Mouse (Mus musculus) embryonic fibroblast, embryonic 13.5 days (primary cell): ENCODE measurements around the gene Cspg5. TPM values are rescaled to one million over a fixed set of nuclear protein-coding genes. Genes with fewer than 3 reads are reported as not detected.
A peak's percentile ranks its signal among the peaks of the same experiment; 100 is the strongest.

ENCODE experiments used
- H3K27ac ChIP-seq: 2 replicates; pipeline ENCODE4 v1.5.1; 2012; ENCODE audit warnings: low read length, control low read depth, inconsistent platforms; ENCODE audit not compliant: insufficient read depth
- H3K4me1 ChIP-seq: 2 replicates; pipeline ENCODE4 v1.6.1; 2011; ENCODE audit warnings: low read length; ENCODE audit not compliant: control insufficient read depth, insufficient read depth
- H3K4me3 ChIP-seq: 2 replicates; pipeline ENCODE4 v1.5.1; 2011; ENCODE audit warnings: mild to moderate bottlenecking, control low read depth, low read length; ENCODE audit not compliant: insufficient read depth
- CTCF ChIP-seq: IDR thresholded peaks from 2 replicates; pipeline ENCODE4 v1.5.1; 2011; ENCODE audit warnings: mild to moderate bottlenecking, control low read depth, low read length, moderate library complexity, borderline replicate concordance; ENCODE audit not compliant: insufficient read depth
- POLR2A ChIP-seq: IDR thresholded peaks from 2 replicates; pipeline ENCODE4 v1.6.1; 2011; ENCODE audit warnings: low read depth, mild to moderate bottlenecking, control low read depth, low read length, moderate library complexity
- polyA plus RNA-seq: library from polyadenylated mRNA; stranded (reverse); fragments of >200 nt; gene quantifications from 2 replicates; pipeline ENCODE4 v1.2.4, GENCODE M21; 2011; ENCODE audit warnings: low read depth; ENCODE audit not compliant: missing spikeins, insufficient read length

The Cspg5 gene
- polyA plus RNA-seq, 1 experiment, result 1.3 TPM

GRCm38 (mm10) chr9:110277431-110277881 is 33.9 kb downstream of the Cspg5 start:
- Histone ChIP-seq H3K4me3 (no peak overlapping the region), H3K4me1 (no peaks in the 10 kb centered on the region), H3K27ac (no peak overlapping the region)
- TF ChIP-seq CTCF (no peak), POLR2A (no peak)

GRCm38 (mm10) chr9:110284075-110284697 is 40.6 kb downstream of the Cspg5 start:
- H3K4me1 ChIP-seq, result no peaks in the 10 kb centered on the region
- H3K27ac ChIP-seq, result no peak overlapping the region
- no peak for TF ChIP-seq CTCF
- TF ChIP-seq POLR2A, result no peak
- H3K4me3 ChIP-seq, result no peak overlapping the region

- H3K4me1 ChIP-seq, result no peaks in the 10 kb centered on the region
- no peak overlapping the region for H3K27ac ChIP-seq
- TF ChIP-seq CTCF, result no peak
- TF ChIP-seq POLR2A, result no peak
- no peak overlapping the region for H3K4me3 ChIP-seq
These were observed 43.8 kb downstream of the Cspg5 start for GRCm38 (mm10) chr9:110287321-110287924.

- TF ChIP-seq CTCF (no peak), POLR2A (no peak)
- H3K4me3 ChIP-seq, result no peak overlapping the region
- H3K27ac ChIP-seq, result no peak overlapping the region
- H3K4me1 ChIP-seq, result no peaks in the 10 kb centered on the region
These were observed 49.7 kb downstream of the Cspg5 start for GRCm38 (mm10) chr9:110293254-110293718.

- TF ChIP-seq POLR2A (no peak), CTCF (no peak)
- Histone ChIP-seq H3K27ac (no peak overlapping the region), H3K4me3 (no peak overlapping the region), H3K4me1 (no peaks in the 10 kb centered on the region)
These were observed 50.4 kb downstream of the Cspg5 start for GRCm38 (mm10) chr9:110293873-110294415.

GRCm38 (mm10) chr9:110294786-110295185 is 51.2 kb downstream of the Cspg5 start:
- no peaks in the 10 kb centered on the region for H3K4me1 ChIP-seq
- no peak overlapping the region for H3K27ac ChIP-seq
- H3K4me3 ChIP-seq, result no peak overlapping the region
- no peak for TF ChIP-seq CTCF

- Histone ChIP-seq H3K27ac (no peak overlapping the region), H3K4me3 (no peak overlapping the region), H3K4me1 (no peaks in the 10 kb centered on the region)
- TF ChIP-seq CTCF (peak; percentile 45; the same call in 1 of the 2 replicates), POLR2A (no peak)
These were observed 53.5 kb downstream of the Cspg5 start for GRCm38 (mm10) chr9:110296867-110297627.

GRCm38 (mm10) chr9:110304516-110304915 is 60.9 kb downstream of the Cspg5 start:
- peaks cover 4% of the 10 kb centered on the region; the same call in 1 of the 2 replicates for H3K4me1 ChIP-seq
- TF ChIP-seq POLR2A, result no peak
- peak overlapping the region; percentile 12; the same call in 1 of the 2 replicates for H3K27ac ChIP-seq
- H3K4me3 ChIP-seq, result peak overlapping the region; percentile 60

GRCm38 (mm10) chr9:110304969-110305651 is 61.5 kb downstream of the Cspg5 start, which contains the start of gene Elp6:
Elp6 (plus strand) TSS chr9:110305173.
- H3K4me3 ChIP-seq, result peak within 1 kb of the TSS; percentile 60
- peak within 1 kb of the TSS; percentile 71 for H3K27ac ChIP-seq
- peaks cover 4% of the 10 kb centered on the region; the same call in 1 of the 2 replicates for H3K4me1 ChIP-seq
- TF ChIP-seq POLR2A (peak; percentile 99), CTCF (no peak)
